Mouse (Mus musculus) cerebellum, adult 2 months (tissue): Measurements from ENCODE around the gene Cdh23.

Experiments used
- CTCF ChIP-seq: fragments of 200-500 bp; IDR thresholded peaks from 2 replicates; pipeline ENCODE4 v1.5.1; 2011; ENCODE audit warnings: low read depth, mild to moderate bottlenecking, control low read depth, low read length, moderate library complexity, borderline replicate concordance; ENCODE audit not compliant: insufficient read depth
- POLR2A ChIP-seq: fragments of 200-500 bp; IDR thresholded peaks from 2 replicates; pipeline ENCODE4 v1.6.1; 2011; ENCODE audit warnings: low read length, control low read depth, borderline replicate concordance; ENCODE audit not compliant: insufficient read depth

DNA sequence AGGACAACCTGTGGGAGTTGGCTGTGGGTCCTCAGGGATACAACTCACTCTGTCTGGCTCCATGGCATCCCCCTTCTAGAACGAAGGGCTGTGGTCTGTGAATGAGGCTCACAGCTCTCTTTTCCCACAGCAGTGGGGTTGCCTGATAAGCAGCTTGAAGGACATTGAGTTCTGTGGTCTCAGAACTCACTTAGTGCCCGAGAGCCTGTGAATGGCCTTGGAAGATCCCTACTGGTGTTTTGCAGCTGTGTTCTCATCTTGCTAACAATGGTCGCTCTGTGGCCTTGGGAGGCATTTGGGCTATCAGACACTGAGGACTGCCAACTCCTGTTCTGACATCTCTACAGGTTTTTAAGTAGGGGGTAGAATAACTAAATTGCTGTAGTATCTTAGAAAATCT is 400.9 kb downstream of the Cdh23 start:
- no peak for TF ChIP-seq POLR2A
- TF ChIP-seq CTCF, result no peak
